In genomic region chr12:91383516-91384264, GRCm38 (mm10) we compare ENCODE assay signal across 8 mouse cellular contexts. TPM values are rescaled to one million over a fixed set of nuclear protein-coding genes. Genes with fewer than 3 reads are reported as not detected.
A peak's percentile ranks its signal among the peaks of the same experiment; 100 is the strongest.
DNase-seq lines count a peak whose midpoint lies in the region; ATAC-seq and TF ChIP-seq lines count a peak whose summit lies in the region.

No protein-coding gene starts in this region.

- peak overlapping the region; percentile 58 for H3K4me3 ChIP-seq in left cerebral cortex, adult 2 months
- H3K4me3 ChIP-seq in embryonic facial prominence, embryonic 12.5 days = peak overlapping the region; percentile 59
- H3K4me3 ChIP-seq in hindbrain, embryonic 14.5 days (replicated peaks; ENCODE audit: low read length) = peak overlapping the region; percentile 61
- H3K4me3 ChIP-seq in lung, embryonic 15.5 days = peak overlapping the region; percentile 58
- peak overlapping the region; percentile 70 for H3K4me3 ChIP-seq in stomach, embryonic 14.5 days (ENCODE audit: low read depth, low read length)

- H3K4me2 ChIP-seq in embryonic facial prominence, embryonic 12.5 days (replicated peaks) = peak overlapping the region; percentile 92
- H3K4me2 ChIP-seq in hindbrain, embryonic 14.5 days (replicated peaks) = peak overlapping the region; percentile 81
- peak overlapping the region; percentile 90 for H3K4me2 ChIP-seq in lung, embryonic 15.5 days
- peak overlapping the region; percentile 86 for H3K4me2 ChIP-seq in stomach, embryonic 14.5 days (replicated peaks; ENCODE audit: low read depth, low read length)

- 8% methylated on average over 22 of the region's 22 CpGs for WGBS in embryonic facial prominence, embryonic 12.5 days
- WGBS in hindbrain, embryonic 14.5 days = 7% methylated on average over 22 of the region's 22 CpGs
- WGBS in lung, embryonic 15.5 days = 2% methylated on average over 22 of the region's 22 CpGs
- WGBS in stomach, embryonic 14.5 days = 5% methylated on average over 22 of the region's 22 CpGs

- TF ChIP-seq CTCF in left cerebral cortex, adult 2 months (IDR thresholded peaks at IDR 0.05) = no peak

- H3K36me3 ChIP-seq in embryonic facial prominence, embryonic 12.5 days = no peaks in the 10 kb centered on the region
- no peaks in the 10 kb centered on the region for H3K36me3 ChIP-seq in hindbrain, embryonic 14.5 days (replicated peaks; ENCODE audit: control insufficient read depth, insufficient read depth)
- no peaks in the 10 kb centered on the region for H3K36me3 ChIP-seq in lung, embryonic 15.5 days
- H3K36me3 ChIP-seq in stomach, embryonic 14.5 days (ENCODE audit: control insufficient read depth, insufficient read depth, low read length) = no peaks in the 10 kb centered on the region

- H3K27ac ChIP-seq in left cerebral cortex, adult 2 months = no peak overlapping the region
- no peak overlapping the region for H3K27ac ChIP-seq in embryonic facial prominence, embryonic 12.5 days
- H3K27ac ChIP-seq in hindbrain, embryonic 14.5 days = no peak overlapping the region
- no peak overlapping the region for H3K27ac ChIP-seq in lung, embryonic 15.5 days
- H3K27ac ChIP-seq in stomach, embryonic 14.5 days (ENCODE audit: low read length) = no peak overlapping the region

- no peak for DNase-seq in left cerebral cortex, adult 2 months (ENCODE audit: extremely low spot score in 1 of 2, low spot score in 2 of 2)
- DNase-seq in left cerebral cortex, adult 11 months (ENCODE audit: low spot score) = no peak
- peak; percentile 9 for DNase-seq in MN1 (ENCODE audit: low spot score)
- no peak for DNase-seq in hindbrain, embryonic 14.5 days (ENCODE audit: low spot score)
- no peak for DNase-seq in layer of hippocampus, postnatal 25 days (ENCODE audit: extremely low spot score in 1 of 2, low spot score in 1 of 2)

- peak; percentile 39 for ATAC-seq in embryonic facial prominence, embryonic 12.5 days (ENCODE audit: insufficient number of reproducible peaks, insufficient read depth, low FRiP score, low TSS enrichment)
- ATAC-seq in hindbrain, embryonic 14.5 days (ENCODE audit: low FRiP score) = peak; percentile 57
- peak; percentile 60 for ATAC-seq in lung, embryonic 15.5 days (ENCODE audit: borderline replicate concordance, extremely low read depth, low FRiP score, low TSS enrichment)
- ATAC-seq in stomach, embryonic 14.5 days (ENCODE audit: insufficient number of reproducible peaks, insufficient read depth, low FRiP score, low read depth) = peak; percentile 47; the same call in 1 of the 2 replicates

- intact Hi-C loops in left cerebral cortex, adult 2 months (cut with DNase I) = no loop called here

- peaks cover 4% of the 10 kb centered on the region; the same call in 1 of the 2 replicates for H3K4me1 ChIP-seq in embryonic facial prominence, embryonic 12.5 days
- H3K4me1 ChIP-seq in hindbrain, embryonic 14.5 days (replicated peaks; ENCODE audit: control insufficient read depth, insufficient read depth, low read length) = peaks cover 4% of the 10 kb centered on the region; the same call in 1 of the 2 replicates
- H3K4me1 ChIP-seq in lung, embryonic 15.5 days = peaks cover 5% of the 10 kb centered on the region
- no peaks in the 10 kb centered on the region for H3K4me1 ChIP-seq in stomach, embryonic 14.5 days (ENCODE audit: control insufficient read depth, insufficient read depth, low read length)

- H3K9me3 ChIP-seq in embryonic facial prominence, embryonic 12.5 days = no peaks in the 10 kb centered on the region
- no peaks in the 10 kb centered on the region for H3K9me3 ChIP-seq in hindbrain, embryonic 14.5 days (ENCODE audit: control insufficient read depth, low read length)
- H3K9me3 ChIP-seq in lung, embryonic 15.5 days = no peaks in the 10 kb centered on the region
- no peaks in the 10 kb centered on the region for H3K9me3 ChIP-seq in stomach, embryonic 14.5 days (ENCODE audit: control insufficient read depth, low read depth, low read length)

- peak overlapping the region; percentile 58; the same call in 1 of the 2 replicates for H3K9ac ChIP-seq in embryonic facial prominence, embryonic 12.5 days
- peak overlapping the region; percentile 51 for H3K9ac ChIP-seq in hindbrain, embryonic 14.5 days
- H3K9ac ChIP-seq in lung, embryonic 15.5 days = peak overlapping the region; percentile 56
- H3K9ac ChIP-seq in stomach, embryonic 14.5 days (replicated peaks; ENCODE audit: low read depth, low read length) = peak overlapping the region; percentile 38

- H3K27me3 ChIP-seq in embryonic facial prominence, embryonic 12.5 days = no peaks in the 10 kb centered on the region
- no peaks in the 10 kb centered on the region for H3K27me3 ChIP-seq in hindbrain, embryonic 14.5 days (ENCODE audit: control insufficient read depth, insufficient read depth, low read length)
- H3K27me3 ChIP-seq in lung, embryonic 15.5 days = no peaks in the 10 kb centered on the region
- no peaks in the 10 kb centered on the region for H3K27me3 ChIP-seq in stomach, embryonic 14.5 days (ENCODE audit: control insufficient read depth, insufficient read depth, low read length)

RNA-seq across cellular contexts. Expression of gene Cep128, which starts 0.5 kb away (rescaled TPM):
- total RNA-seq in left cerebral cortex, adult 2 months (2021) = 1 to 10 TPM; 6.9 to 7.1 TPM
- polyA plus RNA-seq in embryonic facial prominence, embryonic 12.5 days (2016; fragmentation: Nextera tagmentation; extraction: Ambion mirVana) = 8.8 and 9.3 TPM in 2 replicates
- 4.0 and 4.1 TPM in 2 replicates for polyA plus RNA-seq in hindbrain, embryonic 14.5 days (2014; fragmentation: Nextera tagmentation; extraction: Ambion mirVana)
- polyA plus RNA-seq in lung, embryonic 15.5 days (2015; fragmentation: Nextera tagmentation; extraction: Ambion mirVana) = 9.5 and 11.0 TPM in 2 replicates
- polyA plus RNA-seq in stomach, embryonic 14.5 days (2014; fragmentation: Nextera tagmentation; extraction: Ambion mirVana) = 8.4 and 10.2 TPM in 2 replicates
- total RNA-seq in layer of hippocampus, postnatal 25 days (2021) = 1 to 10 TPM; 4.4 to 4.8 TPM

RNA-seq across cellular contexts. Expression of gene Tshr, which starts 0.7 kb away (rescaled TPM):
- total RNA-seq in left cerebral cortex, adult 2 months (2021) = under 1 TPM; 0.23 to 0.33 TPM
- 0.56 and 0.70 TPM in 2 replicates for polyA plus RNA-seq in embryonic facial prominence, embryonic 12.5 days (2016; fragmentation: Nextera tagmentation; extraction: Ambion mirVana)
- polyA plus RNA-seq in hindbrain, embryonic 14.5 days (2014; fragmentation: Nextera tagmentation; extraction: Ambion mirVana) = 0.68 and 0.88 TPM in 2 replicates
- polyA plus RNA-seq in lung, embryonic 15.5 days (2015; fragmentation: Nextera tagmentation; extraction: Ambion mirVana) = 0.14 and 0.17 TPM in 2 replicates
- 0.18 and 0.56 TPM in 2 replicates for polyA plus RNA-seq in stomach, embryonic 14.5 days (2014; fragmentation: Nextera tagmentation; extraction: Ambion mirVana)
- under 1 TPM; 0.21 to 0.37 TPM for total RNA-seq in layer of hippocampus, postnatal 25 days (2021)
